Mouse (Mus musculus) midbrain, embryonic 13.5 days (tissue): Measurements from ENCODE around the gene Gas2l1. TPM values are rescaled to one million over a fixed set of nuclear protein-coding genes. Genes with fewer than 3 reads are reported as not detected.
A peak's percentile ranks its signal among the peaks of the same experiment; 100 is the strongest.
"Not testable (repeated sequence)": the region's sequence is repeated elsewhere in the genome, so short reads cannot be mapped to it uniquely, and the experiment has no call there.

Experiments used
- ATAC-seq: fragments of 200-750 bp; cut with Nextera tagmentation; 2 replicates; pipeline ENCODE4 v1.8.0; 2017; ENCODE audit warnings: mild to moderate bottlenecking, moderate TSS enrichment, moderate library complexity
- H3K27ac ChIP-seq: fragments of 300-500 bp; sonication (generic); 2 replicates; pipeline ENCODE4 v1.5.1; 2015; ENCODE audit warnings: inconsistent platforms, mild to moderate bottlenecking, moderate library complexity
- H3K27me3 ChIP-seq: fragments of 300-500 bp; sonication (generic); 2 replicates; pipeline ENCODE4 v1.6.1; 2015; ENCODE audit warnings: mild to moderate bottlenecking, inconsistent platforms
- H3K36me3 ChIP-seq: fragments of 300-500 bp; sonication (generic); 2 replicates; pipeline ENCODE4 v1.6.1; 2015; ENCODE audit warnings: mild to moderate bottlenecking, inconsistent platforms
- H3K4me1 ChIP-seq: fragments of 300-500 bp; sonication (generic); replicated peaks from 2 replicates; pipeline ENCODE4 v1.6.1; 2015; ENCODE audit warnings: inconsistent platforms
- H3K4me2 ChIP-seq: fragments of 300-500 bp; sonication (generic); replicated peaks from 2 replicates; pipeline ENCODE4 v1.6.1; 2015; ENCODE audit warnings: moderate library complexity, mild to moderate bottlenecking, inconsistent platforms
- H3K4me3 ChIP-seq: fragments of 300-500 bp; sonication (generic); replicated peaks from 2 replicates; pipeline ENCODE4 v1.5.1; 2015; ENCODE audit warnings: mild to moderate bottlenecking, inconsistent platforms
- H3K9ac ChIP-seq: fragments of 300-500 bp; sonication (generic); replicated peaks from 2 replicates; pipeline ENCODE4 v1.6.1; 2015; ENCODE audit warnings: mild to moderate bottlenecking, inconsistent platforms
- H3K9me3 ChIP-seq: fragments of 300-500 bp; sonication (generic); 2 replicates; pipeline ENCODE4 v1.6.1; 2016; ENCODE audit warnings: mild to moderate bottlenecking, inconsistent platforms
- WGBS: fragments of 180-500 bp; shearing (Covaris S2); methylation state at CpG from one replicate; pipeline ENCODE4 v1.1.7; 2015; 5-methylcytosine and 5-hydroxymethylcytosine counted together
- polyA plus RNA-seq: library from polyadenylated mRNA; unstranded; fragments of >200 nt; fragmentation: Nextera tagmentation; extraction: Ambion mirVana; gene quantifications from 2 replicates; pipeline ENCODE4 v1.2.1, GENCODE M21; 2015

Gene Gas2l1
- polyA plus RNA-seq, 1 experiment from 2014 or later = 20.9 TPM

- peaks cover 11% of the 10 kb centered on the region for H3K36me3 ChIP-seq
- H3K27ac ChIP-seq = no peak overlapping the region
- no peaks in the 10 kb centered on the region for H3K9me3 ChIP-seq
- WGBS = 74% methylated on average over 8 of the region's 8 CpGs
- peaks cover 41% of the 10 kb centered on the region for H3K4me1 ChIP-seq
- H3K4me2 ChIP-seq = peak overlapping the region; percentile 95
- H3K27me3 ChIP-seq = no peaks in the 10 kb centered on the region
- no peak for ATAC-seq
- H3K4me3 ChIP-seq = peak overlapping the region; percentile 99
- no peak overlapping the region for H3K9ac ChIP-seq
Observed at GRCm38 (mm10) chr11:5096480-5097020, 31.4 kb upstream of the Gas2l1 start.

GRCm38 (mm10) chr11:5095877-5096276 lies 30.8 kb upstream of the Gas2l1 start:
- H3K9me3 ChIP-seq = no peaks in the 10 kb centered on the region
- H3K27ac ChIP-seq = no peak overlapping the region
- no peak overlapping the region for H3K4me3 ChIP-seq
- ATAC-seq = no peak
- peak overlapping the region; percentile 95 for H3K4me2 ChIP-seq
- WGBS = 82% methylated on average over 5 of the region's 5 CpGs
- H3K9ac ChIP-seq = no peak overlapping the region
- H3K27me3 ChIP-seq = no peaks in the 10 kb centered on the region
- H3K4me1 ChIP-seq = peaks cover 35% of the 10 kb centered on the region
- H3K36me3 ChIP-seq = peaks cover 17% of the 10 kb centered on the region

- ATAC-seq = no peak
- no peak overlapping the region for H3K4me3 ChIP-seq
Observed at GRCm38 (mm10) chr11:5091706-5092105, 26.6 kb upstream of the Gas2l1 start.

GRCm38 (mm10) chr11:5089147-5089546 lies 24.0 kb upstream of the Gas2l1 start:
- 86% methylated on average over 1 of the region's 1 CpGs for WGBS

More at GRCm38 (mm10) chr11:5091706-5092105, 26.6 kb upstream of the Gas2l1 start:
- H3K4me2 ChIP-seq = no peak overlapping the region
- no peak overlapping the region for H3K27ac ChIP-seq
- H3K27me3 ChIP-seq = no peaks in the 10 kb centered on the region
- no peaks in the 10 kb centered on the region for H3K9me3 ChIP-seq
- no peak overlapping the region for H3K9ac ChIP-seq
- 49% methylated on average over 2 of the region's 2 CpGs for WGBS
- H3K36me3 ChIP-seq = peaks cover 54% of the 10 kb centered on the region
- peaks cover 15% of the 10 kb centered on the region for H3K4me1 ChIP-seq

GRCm38 (mm10) chr11:5076843-5077242 lies 11.7 kb upstream of the Gas2l1 start:
- H3K9me3 ChIP-seq, H3K9ac ChIP-seq, H3K27ac ChIP-seq, ATAC-seq, H3K4me3 ChIP-seq, H3K4me2 ChIP-seq, H3K4me1 ChIP-seq, H3K27me3 ChIP-seq: not testable (repeated sequence)
- WGBS = 90% methylated on average over 4 of the region's 5 CpGs
- peaks cover 78% of the 10 kb centered on the region for H3K36me3 ChIP-seq

More at GRCm38 (mm10) chr11:5089147-5089546, 24.0 kb upstream of the Gas2l1 start:
- no peak overlapping the region for H3K4me3 ChIP-seq
- no peaks in the 10 kb centered on the region for H3K9me3 ChIP-seq
- H3K4me1 ChIP-seq = peaks cover 3% of the 10 kb centered on the region; the same call in 1 of the 2 replicates
- H3K27me3 ChIP-seq = no peaks in the 10 kb centered on the region
- no peak for ATAC-seq
- H3K9ac ChIP-seq = no peak overlapping the region
- H3K4me2 ChIP-seq = no peak overlapping the region
- H3K36me3 ChIP-seq = peaks cover 80% of the 10 kb centered on the region
- H3K27ac ChIP-seq = no peak overlapping the region

- Histone ChIP-seq H3K27me3 (no peaks in the 10 kb centered on the region), H3K4me3 (no peak overlapping the region), H3K9ac (no peak overlapping the region), H3K4me2 (no peak overlapping the region), H3K9me3 (no peaks in the 10 kb centered on the region), H3K4me1 (no peaks in the 10 kb centered on the region), H3K36me3 (peaks cover 83% of the 10 kb centered on the region), H3K27ac (no peak overlapping the region)
- no peak for ATAC-seq
Observed at GRCm38 (mm10) chr11:5075760-5076159, 10.6 kb upstream of the Gas2l1 start.

- Histone ChIP-seq H3K4me3 (no peak overlapping the region), H3K4me2 (no peak overlapping the region), H3K9me3 (no peaks in the 10 kb centered on the region), H3K36me3 (peaks cover 84% of the 10 kb centered on the region), H3K9ac (no peak overlapping the region), H3K27ac (no peak overlapping the region), H3K4me1 (no peaks in the 10 kb centered on the region), H3K27me3 (no peaks in the 10 kb centered on the region)
- ATAC-seq = peak; percentile 24; the same call in 1 of the 2 replicates
- 74% methylated on average over 4 of the region's 4 CpGs for WGBS
Observed at GRCm38 (mm10) chr11:5074882-5075281, 9.8 kb upstream of the Gas2l1 start.

- Histone ChIP-seq H3K9me3 (no peaks in the 10 kb centered on the region), H3K9ac (no peak overlapping the region), H3K4me2 (no peak overlapping the region), H3K36me3 (peaks cover 54% of the 10 kb centered on the region), H3K4me1 (peaks cover 20% of the 10 kb centered on the region), H3K27ac (0 out of 2 replicates have a peak overlapping the region, but pooled peaks have one; percentile 9), H3K27me3 (peaks cover 16% of the 10 kb centered on the region), H3K4me3 (no peak overlapping the region)
- ATAC-seq = no peak
- 88% methylated on average over 9 of the region's 9 CpGs for WGBS
Observed at GRCm38 (mm10) chr11:5068126-5068971, 3.2 kb upstream of the Gas2l1 start.

GRCm38 (mm10) chr11:5067063-5067462 lies 1.9 kb upstream of the Gas2l1 start:
- Histone ChIP-seq H3K9me3 (no peaks in the 10 kb centered on the region), H3K4me3 (no peak overlapping the region), H3K4me1 (peaks cover 33% of the 10 kb centered on the region), H3K27me3 (peaks cover 29% of the 10 kb centered on the region), H3K27ac (no peak overlapping the region), H3K9ac (no peak overlapping the region), H3K36me3 (peaks cover 41% of the 10 kb centered on the region), H3K4me2 (no peak overlapping the region)
- ATAC-seq = no peak

- Histone ChIP-seq H3K4me2 (peak overlapping the region; percentile 86), H3K27me3 (peaks cover 55% of the 10 kb centered on the region), H3K9me3 (no peaks in the 10 kb centered on the region), H3K9ac (peak overlapping the region; percentile 80), H3K4me1 (peaks cover 53% of the 10 kb centered on the region), H3K4me3 (peak overlapping the region; percentile 69), H3K36me3 (peaks cover 18% of the 10 kb centered on the region), H3K27ac (no peak overlapping the region)
- WGBS = 19% methylated on average over 38 of the region's 38 CpGs
- peak; percentile 16; the same call in 1 of the 2 replicates for ATAC-seq
Observed at GRCm38 (mm10) chr11:5064282-5065055, 658 bp downstream of the Gas2l1 start.

- WGBS = 57% methylated on average over 29 of the region's 31 CpGs
- Histone ChIP-seq H3K4me3 (peak overlapping the region; percentile 69), H3K27me3 (peaks cover 62% of the 10 kb centered on the region), H3K9me3 (no peaks in the 10 kb centered on the region), H3K4me2 (peak overlapping the region; percentile 86), H3K4me1 (peaks cover 57% of the 10 kb centered on the region), H3K27ac (no peak overlapping the region), H3K9ac (peak overlapping the region; percentile 80), H3K36me3 (peaks cover 10% of the 10 kb centered on the region)
- no peak for ATAC-seq
Observed at GRCm38 (mm10) chr11:5063561-5064281, 1.4 kb downstream of the Gas2l1 start.
